In the genomic region with DNA sequence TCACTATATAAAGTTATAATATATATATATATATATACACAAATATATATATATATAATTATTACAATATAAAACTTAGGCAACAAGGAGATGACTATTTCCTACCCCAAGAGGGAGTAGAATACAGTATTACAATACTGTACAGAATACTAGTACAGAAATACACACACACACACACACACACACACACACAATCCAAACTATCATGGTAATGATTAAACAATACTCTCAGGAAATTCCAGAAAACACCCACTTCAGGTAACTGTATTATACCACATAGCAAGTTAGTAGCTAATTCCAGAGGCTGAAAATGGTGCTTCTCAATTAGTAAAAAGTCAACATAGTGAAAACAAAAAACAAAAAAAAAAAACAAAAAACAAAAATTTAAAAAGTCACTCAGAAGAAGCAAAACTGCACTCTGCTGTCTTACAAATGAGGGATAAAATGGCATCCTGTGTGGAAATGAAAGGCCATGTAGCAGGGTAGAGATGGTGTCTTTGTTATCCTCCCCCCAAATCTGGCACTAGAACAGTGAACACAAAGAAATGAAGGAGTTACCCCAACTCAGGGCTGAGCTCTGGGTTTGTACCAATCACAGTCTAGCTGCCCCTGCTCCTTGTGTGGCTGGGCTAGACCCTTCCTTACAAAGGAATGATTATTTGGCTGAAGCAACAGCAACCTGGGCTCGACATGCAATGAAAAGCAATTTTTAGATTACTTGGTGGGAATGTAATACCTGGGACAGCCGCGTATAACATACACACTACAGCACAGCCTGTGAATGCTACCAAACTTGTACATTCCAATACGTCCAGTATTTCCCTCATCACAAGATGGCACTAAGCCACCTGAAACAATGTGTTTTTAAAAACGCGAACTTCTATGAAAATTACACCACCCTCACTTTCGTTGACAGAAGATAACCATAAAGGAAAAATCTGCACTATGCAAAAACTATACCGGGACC, we compare ENCODE assay signal across 8 mouse cellular contexts. TPM values are rescaled to one million over a fixed set of nuclear protein-coding genes. Genes with fewer than 3 reads are reported as not detected.
DNase-seq lines count a peak whose midpoint lies in the region; ATAC-seq and TF ChIP-seq lines count a peak whose summit lies in the region.

No protein-coding gene starts in this region.

- H3K4me1 ChIP-seq in neural tube, embryonic 11.5 days (ENCODE audit: control insufficient read depth, insufficient read depth, low read length) = 0 out of 2 replicates have a peak, but pooled peaks cover 2% of the 10 kb centered on the region
- H3K4me1 ChIP-seq in heart, embryonic 16.5 days (ENCODE audit: control insufficient read depth, insufficient read depth, low read length) = peaks cover 8% of the 10 kb centered on the region
- peaks cover 7% of the 10 kb centered on the region; the same call in 1 of the 2 replicates for H3K4me1 ChIP-seq in limb, embryonic 12.5 days (replicated peaks)
- H3K4me1 ChIP-seq in neural tube, embryonic 13.5 days (replicated peaks) = peaks cover 34% of the 10 kb centered on the region

- peak overlapping the region; percentile 91 for H3K4me2 ChIP-seq in neural tube, embryonic 11.5 days (ENCODE audit: low read depth)
- H3K4me2 ChIP-seq in heart, embryonic 16.5 days (ENCODE audit: low read depth, low read length) = peak overlapping the region; percentile 76
- H3K4me2 ChIP-seq in limb, embryonic 12.5 days = peak overlapping the region; percentile 72
- peak overlapping the region; percentile 86 for H3K4me2 ChIP-seq in neural tube, embryonic 13.5 days

- TF ChIP-seq CTCF in brain, embryonic 14.5 days (IDR thresholded peaks at IDR 0.05; ENCODE audit: borderline replicate concordance, extremely low read depth, insufficient read depth, insufficient read length) = no peak

- DNase-seq in neural tube, embryonic 11.5 days (ENCODE audit: low spot score) = peak; percentile 25
- no peak for DNase-seq in neural tube, embryonic 10.5 days (ENCODE audit: extremely low spot score, low spot score)
- DNase-seq in brain, embryonic 14.5 days (ENCODE audit: low read depth) = peak; percentile 55
- DNase-seq in adrenal gland, postnatal 4 days (ENCODE audit: low spot score in 2 of 2) = no peak

- no peaks in the 10 kb centered on the region for H3K36me3 ChIP-seq in neural tube, embryonic 11.5 days (ENCODE audit: control insufficient read depth, insufficient read depth, low read length)
- no peaks in the 10 kb centered on the region for H3K36me3 ChIP-seq in heart, embryonic 16.5 days (ENCODE audit: control insufficient read depth, insufficient read depth)
- no peaks in the 10 kb centered on the region for H3K36me3 ChIP-seq in limb, embryonic 12.5 days
- 0 out of 2 replicates have a peak, but pooled peaks cover 3% of the 10 kb centered on the region for H3K36me3 ChIP-seq in neural tube, embryonic 13.5 days

- H3K9me3 ChIP-seq in neural tube, embryonic 11.5 days (ENCODE audit: control insufficient read depth, low read length) = no peaks in the 10 kb centered on the region
- H3K9me3 ChIP-seq in heart, embryonic 16.5 days (replicated peaks; ENCODE audit: control insufficient read depth, low read length) = no peaks in the 10 kb centered on the region
- peaks cover 4% of the 10 kb centered on the region; the same call in 1 of the 2 replicates for H3K9me3 ChIP-seq in limb, embryonic 12.5 days
- no peaks in the 10 kb centered on the region for H3K9me3 ChIP-seq in neural tube, embryonic 13.5 days

- no peak overlapping the region for H3K27ac ChIP-seq in neural tube, embryonic 11.5 days (ENCODE audit: low read depth, low read length)
- H3K27ac ChIP-seq in heart, embryonic 16.5 days (ENCODE audit: low read length) = no peak overlapping the region
- H3K27ac ChIP-seq in limb, embryonic 12.5 days = peak overlapping the region; percentile 47
- H3K27ac ChIP-seq in neural tube, embryonic 13.5 days (replicated peaks) = peak overlapping the region; percentile 84

- H3K27me3 ChIP-seq in neural tube, embryonic 11.5 days (ENCODE audit: control insufficient read depth, insufficient read depth, low read length) = no peaks in the 10 kb centered on the region
- H3K27me3 ChIP-seq in heart, embryonic 16.5 days (ENCODE audit: control insufficient read depth, insufficient read depth, low read length) = no peaks in the 10 kb centered on the region
- H3K27me3 ChIP-seq in limb, embryonic 12.5 days = no peaks in the 10 kb centered on the region
- H3K27me3 ChIP-seq in neural tube, embryonic 13.5 days = no peaks in the 10 kb centered on the region

- H3K9ac ChIP-seq in neural tube, embryonic 11.5 days (ENCODE audit: low read length) = no peak overlapping the region
- peak overlapping the region; percentile 94 for H3K9ac ChIP-seq in heart, embryonic 16.5 days (ENCODE audit: low read length)
- H3K9ac ChIP-seq in limb, embryonic 12.5 days (replicated peaks) = peak overlapping the region; percentile 86
- H3K9ac ChIP-seq in neural tube, embryonic 13.5 days = peak overlapping the region; percentile 94

- H3K4me3 ChIP-seq in neural tube, embryonic 11.5 days (ENCODE audit: low read depth, low read length) = peak overlapping the region; percentile 92
- H3K4me3 ChIP-seq in heart, embryonic 16.5 days (ENCODE audit: low read length) = peak overlapping the region; percentile 79
- peak overlapping the region; percentile 84 for H3K4me3 ChIP-seq in limb, embryonic 12.5 days (replicated peaks)
- H3K4me3 ChIP-seq in neural tube, embryonic 13.5 days = peak overlapping the region; percentile 98

- 23% methylated on average over 8 of the region's 8 CpGs for WGBS in neural tube, embryonic 11.5 days
- 7% methylated on average over 8 of the region's 8 CpGs for WGBS in heart, embryonic 16.5 days
- 12% methylated on average over 8 of the region's 8 CpGs for WGBS in limb, embryonic 12.5 days
- 15% methylated on average over 8 of the region's 8 CpGs for WGBS in neural tube, embryonic 13.5 days

- TF ChIP-seq POLR2A in brain, embryonic 14.5 days (IDR thresholded peaks at IDR 0.05; ENCODE audit: borderline replicate concordance, extremely low read depth, insufficient read depth, insufficient read length, poor library complexity, severe bottlenecking) = no peak

- no peak for ATAC-seq in neural tube, embryonic 11.5 days (ENCODE audit: insufficient read depth, low FRiP score, low TSS enrichment)
- ATAC-seq in heart, embryonic 16.5 days (replicated peaks; ENCODE audit: extremely low read depth, insufficient read depth, low FRiP score) = no peak
- no peak for ATAC-seq in limb, embryonic 12.5 days (ENCODE audit: insufficient number of reproducible peaks, insufficient read depth, low FRiP score, low TSS enrichment, low read depth)
- peak; percentile 21; the same call in 1 of the 2 replicates for ATAC-seq in neural tube, embryonic 13.5 days (ENCODE audit: low read depth)
- no peak for ATAC-seq in inflammation-experienced regulatory T-cells, adult 6 months

RNA-seq across cellular contexts. Expression of a gene that starts 1.2 kb away (rescaled TPM):
- 55.9 and 64.5 TPM in 2 replicates for polyA plus RNA-seq in neural tube, embryonic 11.5 days (2014; fragmentation: Nextera tagmentation; extraction: Ambion mirVana)
- polyA plus RNA-seq in brain, embryonic 14.5 days (2012; rRNA removed) = 25.4 and 43.6 TPM in 2 replicates
- polyA plus RNA-seq in heart, embryonic 16.5 days (2015; fragmentation: Nextera tagmentation; extraction: Ambion mirVana) = 60.1 and 67.6 TPM in 2 replicates
- 109 and 110 TPM in 2 replicates for polyA plus RNA-seq in limb, embryonic 12.5 days (2016; fragmentation: Nextera tagmentation; extraction: Ambion mirVana)
- polyA plus RNA-seq in neural tube, embryonic 13.5 days (2015; fragmentation: Nextera tagmentation; extraction: Ambion mirVana) = 194 and 213 TPM in 2 replicates
- 10 to 100 TPM; 21.7 to 28.2 (median 27.5) TPM for polyA plus RNA-seq in inflammation-experienced regulatory T-cells, adult 6 months (2017; shearing (Covaris generic))
- 10 to 100 TPM; 67.6 to 72.2 TPM for total RNA-seq in adrenal gland, postnatal 4 days (2021)

RNA-seq across cellular contexts. Expression of a gene that starts 41.0 kb away (rescaled TPM):
- not detected in 2 replicates for polyA plus RNA-seq in neural tube, embryonic 11.5 days (2014; fragmentation: Nextera tagmentation; extraction: Ambion mirVana)
- 0.10 TPM in 1 of 2 replicates, not detected in the other for polyA plus RNA-seq in brain, embryonic 14.5 days (2012; rRNA removed)
- polyA plus RNA-seq in heart, embryonic 16.5 days (2015; fragmentation: Nextera tagmentation; extraction: Ambion mirVana) = not detected in 2 replicates
- polyA plus RNA-seq in limb, embryonic 12.5 days (2016; fragmentation: Nextera tagmentation; extraction: Ambion mirVana) = not detected in 2 replicates
- polyA plus RNA-seq in neural tube, embryonic 13.5 days (2015; fragmentation: Nextera tagmentation; extraction: Ambion mirVana) = not detected in 2 replicates
- polyA plus RNA-seq in inflammation-experienced regulatory T-cells, adult 6 months (2017; shearing (Covaris generic)) = under 1 TPM in 2 of 3 experiments, not detected in 1; 0.24 to 0.26 TPM
- total RNA-seq in adrenal gland, postnatal 4 days (2021) = not detected

Comparison
In these comparisons a context has a peak if more than half of its experiments do, and no peak if none do; other contexts are left out.
1. DNase-seq: peak in neural tube, embryonic 11.5 days (single experiment) and brain, embryonic 14.5 days (single experiment); none in neural tube, embryonic 10.5 days (single experiment) and adrenal gland, postnatal 4 days (0 of 2).
2. H3K27ac ChIP-seq: peak in limb, embryonic 12.5 days (single experiment) and neural tube, embryonic 13.5 days (single experiment); none in neural tube, embryonic 11.5 days (single experiment) and heart, embryonic 16.5 days (single experiment).
3. Peak in every context shown above with its lines, with median percentiles within 50 percentile points of each other: H3K4me2 ChIP-seq and H3K4me3 ChIP-seq.